Mouse (Mus musculus) frontal cortex, postnatal 10 days (tissue): Measurements from ENCODE around the gene Scube1.

Experiments used
- DNase-seq, 2 experiments: peaks; one replicate each; pipeline ENCODE4 v3.0.0; 2022; ENCODE audit warnings: low spot score in 2 of 2, mixed read lengths in 1 of 2

Scube1 gene

DNA sequence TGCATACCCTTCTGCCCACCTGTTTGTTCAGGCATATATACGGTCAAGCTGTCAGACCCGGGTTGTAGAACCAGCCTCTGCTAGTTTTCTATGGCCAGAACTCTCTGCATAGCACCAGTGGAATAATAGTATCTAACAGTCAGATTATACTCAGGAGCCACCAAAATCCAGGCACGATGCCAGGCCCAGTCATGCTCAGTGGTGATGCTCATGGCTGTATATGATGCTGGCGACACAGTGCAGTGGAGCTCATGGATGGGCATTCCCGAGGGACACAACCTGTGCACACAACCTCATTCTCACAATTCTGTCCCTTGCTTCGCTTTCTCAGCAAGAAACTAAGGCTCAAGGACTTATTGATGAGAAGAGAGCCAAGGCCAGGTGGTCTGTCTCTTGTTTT lies 58.8 kb downstream of the Scube1 start:
- peak in 1 of 2 experiments; percentile 25 for DNase-seq

DNA sequence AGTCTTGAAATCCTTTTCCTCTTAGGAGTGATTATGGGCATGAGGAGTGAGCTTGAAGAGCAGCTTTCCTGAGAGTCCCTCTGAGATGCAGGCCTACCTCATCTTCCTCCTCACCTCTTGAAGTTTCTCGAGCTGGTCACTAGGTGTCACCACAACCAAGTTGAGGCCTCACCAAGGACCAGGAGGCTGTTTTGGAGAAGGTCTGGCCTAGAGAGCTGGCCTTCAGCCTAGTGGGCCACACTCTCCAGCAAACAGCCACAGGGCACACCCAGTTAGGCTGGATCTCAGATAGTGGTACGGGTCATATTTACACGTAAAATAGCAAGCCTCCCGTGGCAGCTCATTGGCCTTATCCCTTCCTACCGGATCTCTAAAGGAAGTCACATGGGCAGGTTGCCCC lies 60.1 kb downstream of the Scube1 start:
- peak in 1 of 2 experiments; percentile 47 for DNase-seq

DNA sequence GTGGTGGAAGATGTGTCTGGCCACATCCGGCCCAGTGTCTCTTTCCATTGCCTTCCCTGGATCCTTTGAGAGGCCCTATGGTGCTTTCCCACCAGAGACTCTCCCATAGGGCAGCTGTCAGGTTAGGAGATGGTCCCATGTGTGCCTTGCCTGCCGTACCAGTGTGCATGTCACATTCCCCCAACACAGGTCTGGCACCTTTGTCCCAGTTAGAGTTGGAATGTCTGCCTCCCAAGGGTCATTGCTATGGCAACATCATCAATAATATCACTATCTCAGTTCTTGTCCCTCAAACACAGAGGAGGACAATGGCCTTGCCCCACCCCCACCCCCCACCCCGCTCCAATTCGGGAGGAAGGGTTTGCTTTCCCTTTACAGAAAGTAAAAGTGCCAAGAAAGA lies 61.8 kb downstream of the Scube1 start:
- DNase-seq, result no peak

DNA sequence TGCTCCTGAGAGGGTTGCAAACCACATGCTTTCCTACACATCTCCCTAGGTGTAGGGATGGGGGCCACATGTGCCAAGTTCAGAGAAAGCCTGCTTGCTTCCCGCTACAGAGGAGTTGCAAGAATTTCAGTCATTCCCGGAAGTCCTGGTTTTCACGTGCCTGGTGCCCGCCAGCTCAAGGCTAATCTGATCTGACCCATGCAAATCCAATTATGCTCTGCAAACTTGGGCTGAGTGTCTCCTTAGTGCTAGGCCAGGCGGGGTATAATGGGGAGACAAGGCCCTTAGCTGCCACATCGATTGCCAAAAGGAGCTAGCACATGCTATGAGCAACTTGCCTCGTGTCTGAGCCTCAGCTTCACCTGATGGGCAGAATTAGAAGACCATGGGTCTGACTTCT lies 62.7 kb downstream of the Scube1 start:
- DNase-seq, result no peak

DNA sequence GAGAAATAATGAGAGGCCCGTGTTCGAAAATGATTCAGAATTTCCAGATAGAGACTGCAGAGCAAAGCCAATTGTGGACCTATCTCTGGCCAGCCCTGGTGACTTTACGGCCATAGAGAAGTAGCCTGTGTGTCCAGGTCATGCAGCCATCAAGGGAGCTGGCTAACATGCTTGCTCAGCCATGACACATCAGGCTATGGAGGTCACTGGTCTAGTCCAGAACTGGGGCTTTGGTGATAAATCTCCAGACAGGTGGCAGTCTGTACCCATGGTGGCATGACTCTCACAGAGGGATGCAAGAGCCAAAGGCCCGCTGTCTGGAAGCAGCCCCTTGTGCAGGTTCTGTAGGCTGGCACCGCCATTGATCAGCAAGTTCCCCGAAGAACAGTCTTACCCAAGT lies 82.3 kb downstream of the Scube1 start:
- no peak for DNase-seq

DNA sequence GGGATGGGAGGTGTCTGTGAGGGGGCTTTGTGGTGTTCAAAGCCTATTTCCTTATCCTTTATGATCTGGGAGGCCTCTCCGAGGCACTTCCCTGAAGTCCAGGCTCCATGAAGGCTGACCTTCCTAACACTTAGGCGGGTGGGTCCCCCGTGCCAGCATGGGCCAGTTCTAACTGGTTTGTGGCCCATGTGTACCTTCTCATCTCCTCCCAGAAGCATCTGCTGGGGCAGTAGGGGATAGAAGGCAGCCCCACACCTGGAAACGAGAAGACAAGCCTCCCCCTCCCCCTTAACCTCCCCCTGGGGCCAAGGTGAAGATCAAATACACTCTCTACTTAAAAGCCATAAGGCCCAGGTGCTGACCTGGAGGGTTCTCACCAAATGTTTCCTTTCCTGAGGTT lies 84.6 kb downstream of the Scube1 start:
- DNase-seq, result no peak

DNA sequence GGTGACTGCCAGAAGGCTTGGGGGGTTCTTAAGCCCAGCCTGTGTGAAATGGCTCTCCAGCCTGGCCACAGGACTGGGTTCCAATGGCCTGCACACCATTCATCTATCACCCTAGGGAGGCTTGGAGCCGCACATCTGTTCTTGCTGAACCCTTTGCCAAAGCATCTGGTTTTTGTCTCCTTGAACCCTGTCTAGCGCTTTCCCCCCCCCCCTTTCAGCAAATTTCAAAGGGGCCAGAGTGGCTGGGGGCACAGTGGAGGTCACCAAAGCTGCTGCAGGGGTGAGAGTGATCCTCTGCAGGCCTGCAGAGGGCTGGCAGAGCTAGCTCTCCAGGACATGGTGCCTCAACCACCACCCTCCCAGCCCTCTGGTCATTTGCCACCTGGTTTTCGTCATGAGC lies 85.7 kb downstream of the Scube1 start:
- DNase-seq, result no peak

DNA sequence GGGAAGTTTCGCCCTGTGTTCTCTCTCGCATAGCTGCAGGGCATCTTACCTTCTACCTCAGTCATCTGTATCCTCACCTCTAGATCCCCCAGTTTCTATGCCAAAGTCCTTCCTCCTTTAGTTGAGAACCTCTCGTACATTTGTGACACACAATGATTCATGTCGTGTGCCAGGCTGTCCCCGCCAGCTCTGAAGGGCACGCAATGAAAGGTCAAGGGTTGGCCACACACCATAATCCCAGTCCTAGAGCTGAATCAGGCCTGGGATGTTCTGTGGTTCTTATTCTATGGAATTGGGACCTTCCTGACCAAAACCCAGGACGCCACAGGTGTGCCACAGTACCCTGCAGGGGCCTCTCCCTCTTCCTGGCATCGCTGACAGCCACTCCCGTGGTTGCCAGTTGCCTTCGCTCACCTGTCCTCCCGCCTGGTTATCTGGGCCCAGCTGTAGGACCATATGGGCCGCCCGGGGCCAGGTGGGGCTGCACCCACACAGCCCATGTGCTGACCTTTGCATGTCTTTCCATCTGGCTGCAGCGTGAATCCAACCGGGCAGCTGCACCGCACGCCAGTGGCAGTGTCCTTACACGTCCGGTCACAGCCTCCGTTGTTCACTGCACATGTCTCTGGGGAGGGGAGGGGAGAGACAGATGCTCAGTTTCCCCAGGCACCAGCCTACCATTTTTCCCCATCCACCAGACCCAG lies 86.5 kb downstream of the Scube1 start:
- no peak for DNase-seq

DNA sequence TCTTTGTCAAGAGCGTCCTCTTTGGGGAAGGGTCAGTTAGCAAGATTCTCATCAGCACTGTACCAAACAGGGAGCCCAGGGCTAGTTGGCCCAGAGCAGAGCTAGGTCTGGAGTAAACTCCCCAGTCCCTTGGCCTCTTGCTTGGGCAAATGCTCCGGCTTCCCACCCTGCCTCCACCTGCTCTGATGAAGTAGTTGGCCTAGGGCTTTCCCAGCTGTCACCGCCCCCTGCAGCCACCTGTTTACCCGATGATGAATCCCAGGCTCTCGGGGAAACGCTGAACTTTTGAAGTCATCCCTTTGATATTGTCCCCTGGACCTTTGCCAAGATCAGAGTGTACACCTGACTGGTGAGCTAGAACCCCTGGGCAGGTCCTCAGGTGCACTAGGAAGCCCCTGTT lies 88.1 kb downstream of the Scube1 start:
- no peak for DNase-seq

DNA sequence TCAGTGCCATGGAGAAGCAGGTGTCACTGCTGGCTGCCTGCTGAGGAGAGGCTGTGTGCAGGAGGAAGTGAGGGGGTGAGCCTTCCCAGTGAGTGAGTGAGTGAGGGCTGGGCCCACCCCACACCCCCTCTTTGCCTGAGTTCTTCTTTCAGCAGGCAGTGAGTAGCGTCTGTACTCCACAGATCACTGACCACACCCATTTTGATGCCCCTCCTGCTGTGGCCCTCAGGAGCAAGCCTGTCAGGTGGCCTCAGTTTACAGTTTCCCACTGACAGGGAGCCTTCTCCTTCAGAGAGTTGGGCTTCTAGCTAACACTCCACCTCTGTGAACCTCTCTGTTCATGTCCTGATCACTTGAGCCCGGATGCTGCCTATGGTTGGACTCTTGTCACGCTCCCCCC lies 89.6 kb downstream of the Scube1 start:
- DNase-seq, result no peak

DNA sequence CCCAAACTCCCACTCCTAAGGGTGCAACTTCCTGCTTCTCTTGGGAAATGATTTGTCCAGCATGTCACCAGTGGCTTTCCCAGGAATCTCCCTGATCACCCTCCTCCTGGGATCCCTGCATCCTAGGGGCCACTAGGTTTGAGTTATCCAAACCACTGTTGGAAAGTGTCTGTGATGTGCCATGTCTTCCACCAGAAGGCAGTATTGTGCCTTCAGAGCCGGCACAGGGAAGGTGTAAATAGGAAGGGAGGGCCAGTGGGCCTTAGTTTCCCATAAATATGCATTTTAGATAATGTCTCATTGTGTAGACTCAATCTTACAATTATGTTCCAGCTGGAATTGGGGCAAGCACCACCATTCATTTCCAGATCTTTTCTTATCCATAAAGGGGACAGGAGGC lies 90.7 kb downstream of the Scube1 start:
- no peak for DNase-seq

DNA sequence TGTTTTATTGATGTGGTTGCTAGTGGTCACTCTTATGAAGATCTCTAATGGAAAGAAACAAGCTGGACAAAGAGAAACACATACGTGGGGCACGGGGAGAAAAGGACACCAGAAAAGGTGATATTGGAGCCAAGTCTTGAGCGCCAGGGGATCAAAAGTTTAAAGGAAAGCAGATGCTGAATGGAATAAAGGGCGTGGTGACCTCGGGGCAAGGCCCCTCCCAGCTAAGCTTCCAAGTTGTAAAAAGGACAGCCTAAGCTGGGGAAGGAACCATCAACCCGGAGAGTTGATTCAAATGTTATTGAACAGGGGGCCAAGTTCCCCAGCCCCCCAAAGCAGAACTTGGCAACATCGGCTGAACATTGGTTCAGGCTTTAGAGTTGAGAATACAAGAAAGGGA lies 93.8 kb downstream of the Scube1 start:
- no peak for DNase-seq

DNA sequence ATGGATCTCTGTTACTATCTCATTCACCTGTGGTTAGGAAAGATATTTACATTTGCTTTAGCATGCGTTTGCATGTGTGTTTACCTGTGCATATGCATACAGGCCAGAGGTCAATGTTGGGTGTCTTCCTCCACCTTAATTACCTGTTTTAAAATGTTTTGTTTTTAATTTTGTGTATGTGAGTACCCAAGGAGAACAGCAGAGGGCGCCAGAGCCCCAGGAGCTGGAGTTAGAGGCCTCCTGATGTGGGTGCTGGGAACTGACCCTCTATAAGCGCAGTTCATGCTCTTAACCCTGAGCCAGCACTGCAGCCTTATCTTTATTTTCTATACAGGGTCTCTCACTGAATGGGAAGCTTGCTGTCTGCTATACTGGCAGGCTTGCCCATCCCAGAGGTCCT lies 95.1 kb downstream of the Scube1 start:
- DNase-seq, result no peak

DNA sequence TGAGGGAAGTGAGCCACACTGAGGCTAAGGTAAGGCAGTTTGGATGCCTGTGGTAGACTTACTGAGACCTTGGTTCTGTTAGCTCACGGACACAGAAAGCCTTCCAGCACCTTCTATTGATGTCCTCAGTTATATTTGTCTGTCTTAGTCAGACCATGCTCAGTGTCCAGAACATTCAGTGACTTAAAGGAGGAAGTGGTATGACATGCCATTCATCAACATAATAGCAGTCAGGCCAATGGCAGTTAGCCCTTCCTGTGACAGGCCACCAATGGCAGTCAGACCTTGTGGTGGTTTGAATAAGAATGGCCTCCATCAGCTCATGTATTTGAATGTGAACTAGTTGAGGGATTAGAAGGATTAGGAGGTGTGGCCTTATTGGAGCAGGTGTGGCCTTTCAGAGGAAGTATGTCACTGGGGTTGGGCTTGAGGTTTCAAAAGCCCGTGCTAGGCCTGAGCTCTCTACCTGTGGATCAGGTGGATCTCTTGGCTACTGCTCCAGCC lies 98.6 kb downstream of the Scube1 start:
- DNase-seq, result no peak

DNA sequence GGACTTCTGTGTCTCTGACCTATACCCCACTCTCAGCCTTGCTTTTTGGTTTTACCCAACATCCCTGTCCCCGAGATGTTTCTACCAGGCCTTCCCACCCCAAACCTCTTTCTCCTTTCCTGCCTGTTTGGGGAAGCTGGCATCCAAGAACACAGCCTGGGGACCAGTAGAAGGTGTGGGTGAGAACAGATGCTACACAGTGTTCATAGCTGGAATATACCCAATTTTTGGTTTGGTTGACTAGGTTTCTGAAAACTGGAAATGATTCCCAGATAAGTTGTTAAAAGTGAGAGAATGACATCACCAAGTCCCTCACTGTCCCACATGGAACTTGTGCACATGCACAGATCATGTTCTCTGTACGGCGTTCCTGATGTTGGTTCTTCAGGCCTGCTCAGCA lies 109.6 kb downstream of the Scube1 start:
- DNase-seq, result no peak

DNA sequence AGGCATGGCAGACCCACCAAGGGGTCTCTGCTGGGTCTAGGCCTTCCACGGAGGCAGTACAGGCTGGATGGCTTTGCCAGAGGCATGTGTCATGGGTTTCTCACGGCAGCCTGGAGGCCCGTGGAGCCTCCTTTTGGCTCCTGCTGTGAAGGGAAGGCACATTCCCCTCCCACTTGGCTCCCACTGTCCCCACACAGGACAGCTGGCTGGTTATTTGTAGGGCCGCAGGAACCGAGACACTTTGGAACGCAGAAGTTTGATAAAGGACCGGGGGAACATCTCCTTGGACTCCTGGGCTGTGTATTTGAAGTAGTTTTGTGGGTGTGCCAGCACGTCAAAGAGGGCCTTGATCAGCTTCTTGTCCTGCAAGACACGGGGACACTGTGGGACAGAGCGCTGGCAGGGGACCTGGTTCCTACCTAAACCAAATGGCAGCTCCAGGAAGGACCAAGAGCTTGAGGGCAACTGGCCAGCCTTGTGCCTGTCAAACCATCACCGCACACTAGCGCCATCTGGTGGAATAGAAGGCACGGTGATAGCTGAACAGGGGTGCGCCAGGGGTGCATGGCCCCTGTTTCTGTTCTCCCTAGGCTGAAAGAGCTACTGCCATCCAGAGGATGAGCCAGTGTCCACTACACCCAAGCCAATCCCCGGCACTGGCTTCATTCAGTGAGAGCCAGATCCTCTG lies 117.6 kb downstream of the Scube1 start:
- peak in 1 of 2 experiments; percentile 54 for DNase-seq

DNA sequence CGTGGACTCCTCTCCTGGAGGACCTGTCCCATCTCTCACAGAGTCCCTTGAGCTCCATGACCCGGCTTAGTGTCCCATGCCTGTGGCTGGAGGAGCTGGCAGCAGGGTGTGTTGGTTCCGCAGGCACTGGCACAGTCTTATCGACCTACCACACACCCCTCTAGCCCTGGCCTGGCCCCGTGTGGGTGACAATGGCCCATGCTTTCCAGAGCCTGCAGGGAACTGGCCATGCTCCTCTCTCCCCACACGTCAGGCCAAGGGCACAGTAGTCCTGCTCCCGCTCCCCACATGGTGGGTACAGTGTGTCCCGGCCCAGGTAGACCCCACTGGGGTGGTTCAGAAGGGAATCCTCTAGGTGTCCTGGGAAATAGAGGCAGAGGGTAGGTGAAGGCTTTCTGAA lies 118.1 kb downstream of the Scube1 start:
- DNase-seq, result no peak

DNA sequence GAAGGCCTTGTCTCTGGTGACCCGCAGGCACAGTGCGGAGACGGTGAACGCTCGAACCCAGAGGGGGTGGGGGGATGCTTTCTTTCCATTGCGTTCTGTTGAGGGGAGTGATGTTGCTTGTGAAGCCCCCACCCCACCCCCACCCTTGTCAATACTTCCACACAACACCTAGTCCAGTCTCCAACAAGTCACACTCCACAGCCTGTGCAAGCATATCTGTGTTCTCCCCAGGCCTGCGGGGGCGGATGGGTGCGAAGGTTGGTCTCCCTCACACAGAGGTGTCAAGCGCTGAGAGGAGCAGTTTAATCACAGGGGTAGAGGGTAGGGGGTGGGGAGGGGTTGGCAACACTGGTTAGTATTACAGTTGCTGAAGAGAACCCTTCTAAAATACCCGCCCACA lies 118.6 kb downstream of the Scube1 start:
- DNase-seq, result no peak

DNA sequence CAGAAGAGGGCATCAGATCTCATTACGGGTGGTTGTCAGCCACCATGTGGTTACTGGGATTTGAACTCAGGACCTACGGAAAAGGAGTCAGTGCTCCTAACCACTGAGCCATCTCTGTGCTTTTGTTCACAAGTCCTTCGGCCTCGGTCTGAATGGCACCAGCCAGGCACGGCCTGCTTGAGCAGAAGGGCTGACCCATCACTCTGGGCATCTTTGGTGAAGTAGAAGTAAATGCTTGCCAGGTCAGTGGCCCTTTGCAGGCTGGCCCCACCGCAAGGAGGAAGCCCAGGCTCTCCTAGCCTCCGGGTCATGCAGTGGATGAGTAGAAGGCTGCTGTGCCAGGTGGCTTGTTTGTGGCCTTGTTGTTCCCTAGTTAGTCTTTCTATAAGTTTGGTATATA lies 121.4 kb downstream of the Scube1 start:
- DNase-seq, result no peak

DNA sequence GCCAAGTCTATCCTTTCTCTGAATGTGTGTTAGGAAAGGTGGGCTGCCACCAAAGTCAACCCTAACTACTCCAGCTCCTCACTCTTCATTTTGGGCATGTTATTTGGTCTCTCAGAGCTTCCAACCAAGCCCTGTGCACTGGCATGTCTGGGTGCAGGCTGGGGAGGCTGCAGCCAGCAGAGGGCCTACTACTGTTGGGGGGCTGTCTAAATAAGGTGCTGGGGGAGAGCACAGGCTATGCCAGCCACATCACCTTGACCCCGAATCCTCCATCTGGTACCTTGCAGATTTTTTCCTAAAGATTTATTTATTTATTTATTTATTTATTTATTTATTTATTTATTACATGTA lies 121.8 kb downstream of the Scube1 start:
- DNase-seq, result no peak

DNA sequence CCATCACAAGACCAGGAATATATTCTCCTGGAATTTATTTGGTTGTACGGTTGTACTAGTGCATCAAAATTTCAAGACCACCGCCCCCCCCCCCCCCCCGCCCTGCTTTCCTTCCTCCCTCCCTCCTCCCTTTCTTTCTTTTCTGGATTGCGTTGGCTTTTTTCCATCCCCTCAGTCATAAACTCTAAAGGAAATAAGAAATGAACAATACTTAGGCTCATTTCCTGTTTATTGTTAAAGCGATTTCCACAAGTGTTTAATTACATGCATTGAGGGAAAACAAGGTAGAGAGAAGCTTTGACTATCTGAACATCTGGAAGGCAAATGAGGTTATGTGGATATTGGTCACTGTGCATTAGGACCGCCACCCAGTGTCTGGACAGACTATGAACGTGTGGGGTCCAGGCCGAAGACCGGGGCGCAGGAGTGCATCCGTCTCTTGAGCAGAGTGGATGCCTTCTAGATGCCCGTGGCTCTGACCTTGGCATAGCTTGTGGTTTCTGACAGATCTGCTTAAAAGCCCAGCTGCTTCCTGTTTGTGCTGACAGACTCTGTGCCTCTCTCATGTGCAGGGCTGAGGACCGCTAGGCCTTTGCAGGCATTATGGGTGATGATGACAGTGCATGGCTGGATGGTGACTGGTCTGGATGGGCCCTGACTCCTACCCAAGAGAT lies 122.3 kb downstream of the Scube1 start:
- no peak for DNase-seq

DNA sequence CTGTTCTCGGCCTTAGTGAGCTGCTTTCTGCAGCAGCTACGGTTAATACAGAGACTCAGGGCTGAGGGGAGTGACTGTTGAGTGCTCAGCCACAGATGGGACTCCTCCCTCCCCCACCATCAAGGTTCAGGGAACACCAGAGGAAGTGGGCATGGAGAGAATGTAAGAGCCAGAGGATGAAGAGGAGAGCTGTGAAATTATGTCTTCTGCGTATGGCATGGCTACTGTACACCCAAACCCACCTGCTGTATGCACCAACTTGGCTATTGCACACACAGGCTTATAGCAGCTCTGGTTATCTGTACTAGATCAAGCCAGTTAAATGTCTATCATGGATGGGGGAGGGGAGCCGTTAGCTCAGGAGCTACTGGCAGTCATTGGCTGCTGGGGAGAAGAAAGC lies 123.6 kb downstream of the Scube1 start:
- no peak for DNase-seq

DNA sequence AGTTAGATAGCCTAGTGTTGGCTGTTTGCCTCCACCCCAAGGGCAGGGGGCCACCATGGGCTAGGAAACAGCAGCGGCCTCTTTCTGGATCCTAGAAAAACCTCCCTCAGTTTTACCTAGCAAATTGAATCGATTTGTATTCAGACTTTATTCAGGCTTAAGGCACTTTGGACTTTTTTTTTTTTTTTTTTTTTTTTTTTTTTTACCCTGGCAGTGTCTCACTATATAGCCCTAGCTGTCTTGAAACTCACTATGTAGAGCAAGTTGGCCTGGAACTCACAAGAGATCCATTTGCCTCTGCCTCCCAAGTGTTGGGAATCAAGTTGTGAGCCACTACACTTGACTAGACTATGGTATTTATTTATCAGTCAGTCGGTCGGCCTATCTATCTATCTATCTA lies 128.0 kb downstream of the Scube1 start:
- DNase-seq, result no peak
